Mouse (Mus musculus) lung, postnatal 4 days (tissue): Measurements from ENCODE around the gene Prune2.
A peak's percentile ranks its signal among the peaks of the same experiment; 100 is the strongest.

ENCODE experiments used
- DNase-seq, 2 experiments: peaks; one replicate each; pipeline ENCODE4 v3.0.0; 2021

The Prune2 gene

GRCm38 (mm10) chr19:16955613-16956271 is at the start of gene Prune2:
Prune2 (plus strand) TSS chr19:16956118.
- DNase-seq, result peak; percentile 67 to 85

- no peak for DNase-seq
These were observed 44.4 kb upstream of the Prune2 start for GRCm38 (mm10) chr19:16911507-16911906.

- no peak for DNase-seq
These were observed 31.4 kb upstream of the Prune2 start for GRCm38 (mm10) chr19:16924516-16924915.

- no peak for DNase-seq
These were observed 21.3 kb upstream of the Prune2 start for GRCm38 (mm10) chr19:16934664-16935063.

- no peak for DNase-seq
These were observed 7.1 kb upstream of the Prune2 start for GRCm38 (mm10) chr19:16948794-16949313.

GRCm38 (mm10) chr19:16949341-16949740 is 6.6 kb upstream of the Prune2 start:
- DNase-seq, result no peak

GRCm38 (mm10) chr19:16950051-16950450 is 5.9 kb upstream of the Prune2 start:
- DNase-seq, result no peak

- DNase-seq, result no peak
These were observed 5.1 kb upstream of the Prune2 start for GRCm38 (mm10) chr19:16950664-16951363.

GRCm38 (mm10) chr19:16954736-16955135 is 1.2 kb upstream of the Prune2 start:
- DNase-seq, result no peak

GRCm38 (mm10) chr19:16955231-16955612 is 696 bp upstream of the Prune2 start:
- no peak for DNase-seq

GRCm38 (mm10) chr19:16956319-16956718 is 401 bp downstream of the Prune2 start:
- no peak for DNase-seq

- DNase-seq, result no peak
These were observed 3.1 kb downstream of the Prune2 start for GRCm38 (mm10) chr19:16959051-16959450.

GRCm38 (mm10) chr19:16959551-16959950 is 3.6 kb downstream of the Prune2 start:
- no peak for DNase-seq

GRCm38 (mm10) chr19:16961036-16961435 is 5.1 kb downstream of the Prune2 start:
- no peak for DNase-seq

- no peak for DNase-seq
These were observed 7.3 kb downstream of the Prune2 start for GRCm38 (mm10) chr19:16963178-16963577.

- no peak for DNase-seq
These were observed 12.8 kb downstream of the Prune2 start for GRCm38 (mm10) chr19:16968768-16969167.

GRCm38 (mm10) chr19:16970612-16971011 is 14.7 kb downstream of the Prune2 start:
- DNase-seq, result no peak

GRCm38 (mm10) chr19:16978910-16979309 is 23.0 kb downstream of the Prune2 start:
- no peak for DNase-seq

- DNase-seq, result no peak
These were observed 25.8 kb downstream of the Prune2 start for GRCm38 (mm10) chr19:16981743-16982142.

- DNase-seq, result peak in 1 of 2 experiments; percentile 34
These were observed 29.0 kb downstream of the Prune2 start for GRCm38 (mm10) chr19:16984897-16985296.

- no peak for DNase-seq
These were observed 32.1 kb downstream of the Prune2 start for GRCm38 (mm10) chr19:16987984-16988383.

GRCm38 (mm10) chr19:16992151-16992550 is 36.2 kb downstream of the Prune2 start:
- no peak for DNase-seq

- DNase-seq, result no peak
These were observed 38.3 kb downstream of the Prune2 start for GRCm38 (mm10) chr19:16994260-16994659.

- DNase-seq, result no peak
These were observed 42.0 kb downstream of the Prune2 start for GRCm38 (mm10) chr19:16997915-16998314.
